Mouse (Mus musculus) brain, embryonic 14.5 days (tissue): ENCODE measurements around the gene Mrpl28.

ENCODE experiments used
- CTCF ChIP-seq: fragments of 200-500 bp; IDR thresholded peaks from 2 replicates; pipeline ENCODE4 v1.5.1; 2012; ENCODE audit warnings: inconsistent platforms, mild to moderate bottlenecking, moderate library complexity, borderline replicate concordance; ENCODE audit not compliant: insufficient read depth, insufficient read length; ENCODE audit errors: extremely low read depth
- POLR2A ChIP-seq: fragments of 200-500 bp; IDR thresholded peaks from 2 replicates; pipeline ENCODE4 v1.6.1; 2012; ENCODE audit warnings: mild to moderate bottlenecking, inconsistent platforms, borderline replicate concordance; ENCODE audit not compliant: poor library complexity, insufficient read depth, insufficient read length, severe bottlenecking; ENCODE audit errors: extremely low read depth

- TF ChIP-seq CTCF, result no peak
- TF ChIP-seq POLR2A, result no peak
These were observed 1.3 kb downstream of the Mrpl28 start for GRCm38 (mm10) chr17:26124560-26124959.
